Mouse (Mus musculus): ENCODE measurements around the gene Mark3.

Gene Mark3

GRCm38 (mm10) chr12:111562276-111562814, 12.0 kb upstream of the Mark3 start:
- no peak for DNase-seq

- DNase-seq: no peak
Measured at GRCm38 (mm10) chr12:111563076-111563629, 11.2 kb upstream of the Mark3 start.

- no peak for DNase-seq
Measured at GRCm38 (mm10) chr12:111565363-111565762, 9.0 kb upstream of the Mark3 start.

- DNase-seq: no peak
Measured at GRCm38 (mm10) chr12:111568836-111569235, 5.5 kb upstream of the Mark3 start.

- no peak for DNase-seq
Measured at GRCm38 (mm10) chr12:111572406-111572805, 1.9 kb upstream of the Mark3 start.

GRCm38 (mm10) chr12:111573315-111573714, 1.0 kb upstream of the Mark3 start:
- no peak for DNase-seq

- DNase-seq: peak; percentile 40
Measured at GRCm38 (mm10) chr12:111574887-111575838, 840 bp downstream of the Mark3 start.

- no peak for DNase-seq
Measured at GRCm38 (mm10) chr12:111583058-111583457, 8.7 kb downstream of the Mark3 start.

- no peak for DNase-seq
Measured at GRCm38 (mm10) chr12:111584401-111584800, 10.1 kb downstream of the Mark3 start.

- DNase-seq: no peak
Measured at GRCm38 (mm10) chr12:111587252-111587651, 12.9 kb downstream of the Mark3 start.

GRCm38 (mm10) chr12:111592407-111593021, 18.2 kb downstream of the Mark3 start:
- DNase-seq: no peak

GRCm38 (mm10) chr12:111593775-111594174, 19.5 kb downstream of the Mark3 start:
- no peak for DNase-seq

- no peak for DNase-seq
Measured at GRCm38 (mm10) chr12:111597310-111597709, 23.0 kb downstream of the Mark3 start.

GRCm38 (mm10) chr12:111598902-111599301, 24.6 kb downstream of the Mark3 start:
- DNase-seq: no peak

- no peak for DNase-seq
Measured at GRCm38 (mm10) chr12:111599640-111600039, 25.3 kb downstream of the Mark3 start.

- no peak for DNase-seq
Measured at GRCm38 (mm10) chr12:111603871-111604270, 29.5 kb downstream of the Mark3 start.

GRCm38 (mm10) chr12:111605619-111606018, 31.3 kb downstream of the Mark3 start:
- DNase-seq: no peak

- no peak for DNase-seq
Measured at GRCm38 (mm10) chr12:111608015-111608414, 33.7 kb downstream of the Mark3 start.

GRCm38 (mm10) chr12:111614475-111615141, 40.3 kb downstream of the Mark3 start:
- no peak for DNase-seq

- no peak for DNase-seq
Measured at GRCm38 (mm10) chr12:111618266-111618665, 43.9 kb downstream of the Mark3 start.

- peak; percentile 52 for DNase-seq
Measured at GRCm38 (mm10) chr12:111648061-111648645, 73.8 kb downstream of the Mark3 start.

- DNase-seq: no peak
Measured at GRCm38 (mm10) chr12:111652953-111653352, 78.6 kb downstream of the Mark3 start.

All from cerebellum, adult 11 months (tissue).